Mouse (Mus musculus): Measurements from ENCODE around the gene Phf20.

GRCm38 (mm10) chr2:156235847-156236246 is 39.6 kb downstream of the Phf20 start:
- TF ChIP-seq CTCF (IDR thresholded peaks at IDR 0.05; ENCODE audit: borderline replicate concordance, insufficient read depth, low read length) = no peak
- TF ChIP-seq POLR2A (IDR thresholded peaks at IDR 0.05; ENCODE audit: low read depth, low read length) = no peak

All from embryonic fibroblast, embryonic 13.5 days (primary cell).